Mouse (Mus musculus): Measurements from ENCODE around the gene Lbx1.
A peak's percentile ranks its signal among the peaks of the same experiment; 100 is the strongest.

Gene Lbx1

GRCm38 (mm10) chr19:45234191-45234770, 1.3 kb downstream of the Lbx1 start:
- DNase-seq (ENCODE audit: low spot score in 2 of 2), result no peak

GRCm38 (mm10) chr19:45233496-45234127, 2.0 kb downstream of the Lbx1 start:
- no peak for DNase-seq (ENCODE audit: low spot score in 2 of 2)

- DNase-seq (ENCODE audit: low spot score in 2 of 2), result no peak
Observed at GRCm38 (mm10) chr19:45232443-45233410, 2.9 kb downstream of the Lbx1 start.

GRCm38 (mm10) chr19:45232036-45232410, 3.6 kb downstream of the Lbx1 start:
- DNase-seq (ENCODE audit: low spot score in 2 of 2), result no peak

GRCm38 (mm10) chr19:45231383-45232035, 4.1 kb downstream of the Lbx1 start:
- no peak for DNase-seq (ENCODE audit: low spot score in 2 of 2)

- no peak for DNase-seq (ENCODE audit: low spot score in 2 of 2)
Observed at GRCm38 (mm10) chr19:45230848-45231382, 4.7 kb downstream of the Lbx1 start.

GRCm38 (mm10) chr19:45230201-45230611, 5.4 kb downstream of the Lbx1 start:
- no peak for DNase-seq (ENCODE audit: low spot score in 2 of 2)

- no peak for DNase-seq (ENCODE audit: low spot score in 2 of 2)
Observed at GRCm38 (mm10) chr19:45229378-45230135, 6.1 kb downstream of the Lbx1 start.

GRCm38 (mm10) chr19:45228781-45229180, 6.8 kb downstream of the Lbx1 start:
- no peak for DNase-seq (ENCODE audit: low spot score in 2 of 2)

- no peak for DNase-seq (ENCODE audit: low spot score in 2 of 2)
Observed at GRCm38 (mm10) chr19:45228097-45228496, 7.5 kb downstream of the Lbx1 start.

- no peak for DNase-seq (ENCODE audit: low spot score in 2 of 2)
Observed at GRCm38 (mm10) chr19:45227671-45228070, 7.9 kb downstream of the Lbx1 start.

- DNase-seq (ENCODE audit: low spot score in 2 of 2), result no peak
Observed at GRCm38 (mm10) chr19:45227049-45227448, 8.6 kb downstream of the Lbx1 start.

- DNase-seq (ENCODE audit: low spot score in 2 of 2), result no peak
Observed at GRCm38 (mm10) chr19:45226246-45226645, 9.4 kb downstream of the Lbx1 start.

GRCm38 (mm10) chr19:45225130-45225529, 10.5 kb downstream of the Lbx1 start:
- no peak for DNase-seq (ENCODE audit: low spot score in 2 of 2)

- no peak for DNase-seq (ENCODE audit: low spot score in 2 of 2)
Observed at GRCm38 (mm10) chr19:45224286-45224559, 11.4 kb downstream of the Lbx1 start.

- DNase-seq (ENCODE audit: low spot score in 2 of 2), result no peak
Observed at GRCm38 (mm10) chr19:45223413-45224285, 12.0 kb downstream of the Lbx1 start.

- DNase-seq (ENCODE audit: low spot score in 2 of 2), result no peak
Observed at GRCm38 (mm10) chr19:45222141-45222782, 13.3 kb downstream of the Lbx1 start.

- no peak for DNase-seq (ENCODE audit: low spot score in 2 of 2)
Observed at GRCm38 (mm10) chr19:45221458-45221783, 14.2 kb downstream of the Lbx1 start.

- DNase-seq (ENCODE audit: low spot score in 2 of 2), result peak in 1 of 2 experiments; percentile 70
Observed at GRCm38 (mm10) chr19:45220593-45221457, 14.8 kb downstream of the Lbx1 start.

Data from urinary bladder, postnatal 36 days (tissue).